In genomic region chr3:68525361-68525878, GRCm38 (mm10) we compare ENCODE assay signal across 30 mouse cellular contexts.
DNase-seq lines count a peak whose midpoint lies in the region; ATAC-seq and TF ChIP-seq lines count a peak whose summit lies in the region.
"Had no signal": no experiment of that assay in that cellular context is flagged by ENCODE, and none has a peak within 500 bp of the region (broad histone marks: within the 10 kb centered on the region; RNA-seq: fewer than 3 reads in every experiment).

No protein-coding gene starts in this region.

- 95% methylated on average over 10 of the region's 10 CpGs for WGBS in forebrain, embryonic 11.5 days
- WGBS in forebrain, embryonic 14.5 days: 93% methylated on average over 10 of the region's 10 CpGs
- 70% methylated on average over 10 of the region's 10 CpGs for WGBS in heart, embryonic 13.5 days

- no peak overlapping the region for H3K4me3 ChIP-seq in forebrain, embryonic 11.5 days (ENCODE audit: low read depth, low read length)
- no peak overlapping the region for H3K4me3 ChIP-seq in forebrain, embryonic 14.5 days (ENCODE audit: low read depth, low read length)
- no peak overlapping the region for H3K4me3 ChIP-seq in heart, embryonic 13.5 days
- no peak overlapping the region for H3K4me3 ChIP-seq in layer of hippocampus, adult 2 months
- H3K4me3 ChIP-seq: embryonic facial prominence, embryonic 12.5 days; heart, adult 2 months; hindbrain, embryonic 12.5 days; intestine, embryonic 15.5 days had no signal

- no peaks in the 10 kb centered on the region for H3K27me3 ChIP-seq in forebrain, embryonic 11.5 days (ENCODE audit: control insufficient read depth, insufficient read depth, low read length)
- no peaks in the 10 kb centered on the region for H3K27me3 ChIP-seq in forebrain, embryonic 14.5 days (replicated peaks; ENCODE audit: control insufficient read depth, insufficient read depth, low read length)
- H3K27me3 ChIP-seq in heart, embryonic 13.5 days (replicated peaks): no peaks in the 10 kb centered on the region
- H3K27me3 ChIP-seq: CH12.LX; embryonic facial prominence, embryonic 12.5 days; hindbrain, embryonic 12.5 days; intestine, embryonic 15.5 days had no signal

- no peaks in the 10 kb centered on the region for H3K9me3 ChIP-seq in forebrain, embryonic 11.5 days (ENCODE audit: control insufficient read depth, low read length)
- no peaks in the 10 kb centered on the region for H3K9me3 ChIP-seq in forebrain, embryonic 14.5 days (replicated peaks; ENCODE audit: control insufficient read depth, low read length)
- no peaks in the 10 kb centered on the region for H3K9me3 ChIP-seq in heart, embryonic 13.5 days
- H3K9me3 ChIP-seq: embryonic facial prominence, embryonic 12.5 days; hindbrain, embryonic 12.5 days; intestine, embryonic 15.5 days had no signal

- H3K4me1 ChIP-seq in forebrain, embryonic 11.5 days (replicated peaks; ENCODE audit: control insufficient read depth, insufficient read depth, low read length): no peaks in the 10 kb centered on the region
- no peaks in the 10 kb centered on the region for H3K4me1 ChIP-seq in forebrain, embryonic 14.5 days (ENCODE audit: control insufficient read depth, insufficient read depth, low read length)
- H3K4me1 ChIP-seq in heart, embryonic 13.5 days: peaks cover 31% of the 10 kb centered on the region
- H3K4me1 ChIP-seq: embryonic facial prominence, embryonic 12.5 days; intestine, embryonic 15.5 days had no signal

- no peak for ATAC-seq in forebrain, embryonic 11.5 days (replicated peaks; ENCODE audit: low FRiP score)
- no peak for ATAC-seq in forebrain, embryonic 14.5 days
- no peak for ATAC-seq in heart, embryonic 13.5 days (ENCODE audit: extremely low read depth, insufficient number of reproducible peaks, low FRiP score, low TSS enrichment)
- ATAC-seq: forebrain, embryonic 16.5 days; hindbrain, postnatal 0 days; intestine, embryonic 15.5 days had no signal

- no peak for TF ChIP-seq CTCF in layer of hippocampus, adult 2 months (conservative IDR thresholded peaks at IDR 0.05)

- H3K36me3 ChIP-seq in forebrain, embryonic 11.5 days (ENCODE audit: control insufficient read depth, insufficient read depth, low read length): no peaks in the 10 kb centered on the region
- no peaks in the 10 kb centered on the region for H3K36me3 ChIP-seq in forebrain, embryonic 14.5 days (ENCODE audit: control insufficient read depth, insufficient read depth, low read length)
- no peaks in the 10 kb centered on the region for H3K36me3 ChIP-seq in heart, embryonic 13.5 days
- H3K36me3 ChIP-seq: embryonic facial prominence, embryonic 12.5 days; hindbrain, embryonic 12.5 days; intestine, embryonic 15.5 days had no signal

- no peak overlapping the region for H3K27ac ChIP-seq in forebrain, embryonic 11.5 days (ENCODE audit: low read depth, low read length)
- no peak overlapping the region for H3K27ac ChIP-seq in forebrain, embryonic 14.5 days (ENCODE audit: low read depth, low read length)
- peak overlapping the region; percentile 44 for H3K27ac ChIP-seq in heart, embryonic 13.5 days (replicated peaks)
- peak overlapping the region; percentile 28; the same call in 1 of the 2 replicates for H3K27ac ChIP-seq in layer of hippocampus, adult 2 months
- H3K27ac ChIP-seq: embryonic facial prominence, embryonic 12.5 days; heart, adult 2 months; hindbrain, embryonic 12.5 days; hindbrain, postnatal 0 days; intestine, embryonic 15.5 days; liver, embryonic 14.5 days had no signal

- H3K4me2 ChIP-seq in forebrain, embryonic 11.5 days (ENCODE audit: low read depth, low read length, severe bottlenecking): no peak overlapping the region
- no peak overlapping the region for H3K4me2 ChIP-seq in forebrain, embryonic 14.5 days (ENCODE audit: low read length)
- H3K4me2 ChIP-seq in heart, embryonic 13.5 days: no peak overlapping the region
- H3K4me2 ChIP-seq: embryonic facial prominence, embryonic 12.5 days; hindbrain, embryonic 12.5 days; intestine, embryonic 15.5 days; lung, embryonic 14.5 days had no signal

- no peak overlapping the region for H3K9ac ChIP-seq in forebrain, embryonic 11.5 days (ENCODE audit: low read length)
- H3K9ac ChIP-seq in forebrain, embryonic 14.5 days (ENCODE audit: low read length): no peak overlapping the region
- H3K9ac ChIP-seq in heart, embryonic 13.5 days: no peak overlapping the region; the same call in 1 of the 2 replicates
- H3K9ac ChIP-seq: embryonic facial prominence, embryonic 12.5 days; hindbrain, embryonic 12.5 days; intestine, embryonic 15.5 days; liver, embryonic 14.5 days; lung, embryonic 14.5 days had no signal

- peak; percentile 42 for DNase-seq in forebrain, embryonic 11.5 days (ENCODE audit: low spot score)
- no peak for DNase-seq in forebrain, embryonic 14.5 days (ENCODE audit: low spot score)
- no peak for DNase-seq in heart, postnatal 36 days
- DNase-seq in layer of hippocampus, adult 2 months (ENCODE audit: low spot score in 2 of 2): no peak
- no peak for DNase-seq in layer of hippocampus, adult 9-10 months (ENCODE audit: low spot score)
- DNase-seq in urinary bladder, postnatal 14 days (ENCODE audit: low spot score): no peak
- DNase-seq in layer of hippocampus, postnatal 10 days (ENCODE audit: low spot score in 2 of 2): no peak
- DNase-seq: adrenal gland, postnatal 10 days; cerebellum, adult 11 months; cerebellum, adult 9-10 months; cerebellum, postnatal 36 days; embryo, embryonic 11 days; gastrocnemius, postnatal 14 days; heart, adult 2 months; kidney, adult 2 months; kidney, postnatal 36 days; liver; lung, embryonic 14.5 days; lung, postnatal 14 days; midbrain, embryonic 14.5 days; right cerebral cortex, postnatal 14 days; thymus, postnatal 4 days had no signal

- intact Hi-C loops in heart, postnatal 36 days (cut with DNase I): no loop called here

Comparison
In these comparisons a context has a peak if more than half of its experiments do, and no peak if none do; other contexts are left out.
1. H3K27ac ChIP-seq: peak in heart, embryonic 13.5 days (single experiment) and layer of hippocampus, adult 2 months (single experiment); none in forebrain, embryonic 11.5 days (single experiment) and forebrain, embryonic 14.5 days (single experiment).